Mouse (Mus musculus): ENCODE data around the gene 6030498E09Rik. TPM values are rescaled to one million over a fixed set of nuclear protein-coding genes. Genes with fewer than 3 reads are reported as not detected.

The 6030498E09Rik gene
- polyA plus RNA-seq (2016; fragmentation: Nextera tagmentation; extraction: Ambion mirVana): not detected in 2 replicates

- Histone ChIP-seq H3K36me3 (no peaks in the 10 kb centered on the region), H3K4me1 (replicated peaks) (no peaks in the 10 kb centered on the region), H3K27me3 (no peaks in the 10 kb centered on the region), H3K4me3 (replicated peaks) (no peak within 1 kb of the TSS), H3K4me2 (no peak within 1 kb of the TSS), H3K9ac (replicated peaks) (no peak within 1 kb of the TSS), H3K27ac (no peak within 1 kb of the TSS), H3K9me3 (no peaks in the 10 kb centered on the region)
- no peak for ATAC-seq (ENCODE audit: insufficient number of reproducible peaks, insufficient read depth, low FRiP score, low TSS enrichment, low read depth)
- WGBS: 85% methylated on average over 9 of the region's 9 CpGs
These were observed at the start of gene 6030498E09Rik for GRCm38 (mm10) chrX:38772478-38772877. Gene 6030498E09Rik, plus strand, starts transcription at chrX:38772671.

- Histone ChIP-seq H3K36me3 (no peaks in the 10 kb centered on the region), H3K4me3 (replicated peaks) (no peak overlapping the region), H3K27me3 (no peaks in the 10 kb centered on the region), H3K9me3 (no peaks in the 10 kb centered on the region), H3K4me2 (no peak overlapping the region), H3K27ac (no peak overlapping the region), H3K4me1 (replicated peaks) (0 out of 2 replicates have a peak, but pooled peaks cover 5% of the 10 kb centered on the region), H3K9ac (replicated peaks) (no peak overlapping the region)
- 39% methylated on average over 5 of the region's 5 CpGs for WGBS
- no peak for ATAC-seq (ENCODE audit: insufficient number of reproducible peaks, insufficient read depth, low FRiP score, low TSS enrichment, low read depth)
These were observed 42.4 kb upstream of the 6030498E09Rik start for GRCm38 (mm10) chrX:38730081-38730480.

- Histone ChIP-seq H3K9me3 (no peaks in the 10 kb centered on the region), H3K4me3 (replicated peaks) (no peak overlapping the region), H3K27ac (no peak overlapping the region), H3K4me2 (no peak overlapping the region), H3K4me1 (replicated peaks) (0 out of 2 replicates have a peak, but pooled peaks cover 2% of the 10 kb centered on the region), H3K36me3 (no peaks in the 10 kb centered on the region), H3K27me3 (no peaks in the 10 kb centered on the region), H3K9ac (replicated peaks) (no peak overlapping the region)
- no peak for ATAC-seq (ENCODE audit: insufficient number of reproducible peaks, insufficient read depth, low FRiP score, low TSS enrichment, low read depth)
- 71% methylated on average over 2 of the region's 2 CpGs for WGBS
These were observed 41.8 kb upstream of the 6030498E09Rik start for GRCm38 (mm10) chrX:38730639-38731038.

- Histone ChIP-seq H3K27me3 (no peaks in the 10 kb centered on the region), H3K4me2 (no peak overlapping the region), H3K9me3 (no peaks in the 10 kb centered on the region), H3K4me1 (replicated peaks) (no peaks in the 10 kb centered on the region), H3K27ac (no peak overlapping the region), H3K4me3 (replicated peaks) (no peak overlapping the region), H3K36me3 (no peaks in the 10 kb centered on the region), H3K9ac (replicated peaks) (no peak overlapping the region)
- no peak for ATAC-seq (ENCODE audit: insufficient number of reproducible peaks, insufficient read depth, low FRiP score, low TSS enrichment, low read depth)
- 93% methylated on average over 5 of the region's 5 CpGs for WGBS
These were observed 38.8 kb upstream of the 6030498E09Rik start for GRCm38 (mm10) chrX:38733683-38734082.

- WGBS: 48% methylated on average over 13 of the region's 13 CpGs
- H3K9ac ChIP-seq (replicated peaks): no peak overlapping the region
- H3K27ac ChIP-seq: no peak overlapping the region; the same call in 1 of the 2 replicates
- ATAC-seq (ENCODE audit: insufficient number of reproducible peaks, insufficient read depth, low FRiP score, low TSS enrichment, low read depth): no peak
- no peaks in the 10 kb centered on the region for H3K9me3 ChIP-seq
- no peaks in the 10 kb centered on the region for H3K27me3 ChIP-seq
- no peaks in the 10 kb centered on the region for H3K4me1 ChIP-seq (replicated peaks)
- no peak overlapping the region for H3K4me3 ChIP-seq (replicated peaks)
- H3K36me3 ChIP-seq: no peaks in the 10 kb centered on the region
- no peak overlapping the region for H3K4me2 ChIP-seq
These were observed 37.3 kb upstream of the 6030498E09Rik start for GRCm38 (mm10) chrX:38734916-38735880.

GRCm38 (mm10) chrX:38771453-38771852 is 1.0 kb upstream of the 6030498E09Rik start:
- Histone ChIP-seq H3K36me3 (no peaks in the 10 kb centered on the region), H3K9ac (replicated peaks) (no peak overlapping the region), H3K9me3 (no peaks in the 10 kb centered on the region), H3K4me2 (no peak overlapping the region), H3K4me1 (replicated peaks) (no peaks in the 10 kb centered on the region), H3K27me3 (no peaks in the 10 kb centered on the region), H3K27ac (no peak overlapping the region), H3K4me3 (replicated peaks) (no peak overlapping the region)
- ATAC-seq (ENCODE audit: insufficient number of reproducible peaks, insufficient read depth, low FRiP score, low TSS enrichment, low read depth): no peak
- 81% methylated on average over 2 of the region's 2 CpGs for WGBS

- no peak overlapping the region for H3K4me3 ChIP-seq (replicated peaks)
- no peak overlapping the region for H3K9ac ChIP-seq (replicated peaks)
- no peaks in the 10 kb centered on the region for H3K4me1 ChIP-seq (replicated peaks)
- no peaks in the 10 kb centered on the region for H3K36me3 ChIP-seq
- H3K27ac ChIP-seq: no peak overlapping the region
- 46% methylated on average over 3 of the region's 3 CpGs for WGBS
- ATAC-seq (ENCODE audit: insufficient number of reproducible peaks, insufficient read depth, low FRiP score, low TSS enrichment, low read depth): no peak
- H3K4me2 ChIP-seq: no peak overlapping the region
- no peaks in the 10 kb centered on the region for H3K27me3 ChIP-seq
- no peaks in the 10 kb centered on the region for H3K9me3 ChIP-seq
These were observed 585 bp upstream of the 6030498E09Rik start for GRCm38 (mm10) chrX:38771886-38772285.

GRCm38 (mm10) chrX:38794373-38794772 is 21.9 kb downstream of the 6030498E09Rik start:
- WGBS: 71% methylated on average over 3 of the region's 3 CpGs
- Histone ChIP-seq H3K36me3 (no peaks in the 10 kb centered on the region), H3K9ac (replicated peaks) (no peak overlapping the region), H3K4me2 (no peak overlapping the region), H3K4me1 (replicated peaks) (no peaks in the 10 kb centered on the region), H3K9me3 (no peaks in the 10 kb centered on the region), H3K27me3 (no peaks in the 10 kb centered on the region), H3K4me3 (replicated peaks) (no peak overlapping the region), H3K27ac (no peak overlapping the region)
- ATAC-seq (ENCODE audit: insufficient number of reproducible peaks, insufficient read depth, low FRiP score, low TSS enrichment, low read depth): no peak

- no peaks in the 10 kb centered on the region for H3K4me1 ChIP-seq (replicated peaks)
- H3K9me3 ChIP-seq: no peaks in the 10 kb centered on the region
- no peak for ATAC-seq (ENCODE audit: insufficient number of reproducible peaks, insufficient read depth, low FRiP score, low TSS enrichment, low read depth)
- no peak overlapping the region for H3K27ac ChIP-seq
- H3K4me3 ChIP-seq (replicated peaks): no peak overlapping the region
- WGBS: 82% methylated on average over 3 of the region's 3 CpGs
- H3K4me2 ChIP-seq: no peak overlapping the region
- no peaks in the 10 kb centered on the region for H3K27me3 ChIP-seq
- no peak overlapping the region for H3K9ac ChIP-seq (replicated peaks)
- no peaks in the 10 kb centered on the region for H3K36me3 ChIP-seq
These were observed 41.5 kb downstream of the 6030498E09Rik start for GRCm38 (mm10) chrX:38813934-38814333.

- Histone ChIP-seq H3K36me3 (no peaks in the 10 kb centered on the region), H3K4me2 (no peak overlapping the region), H3K9ac (replicated peaks) (no peak overlapping the region), H3K9me3 (no peaks in the 10 kb centered on the region), H3K4me3 (replicated peaks) (no peak overlapping the region), H3K27me3 (no peaks in the 10 kb centered on the region), H3K27ac (no peak overlapping the region), H3K4me1 (replicated peaks) (no peaks in the 10 kb centered on the region)
- WGBS: 70% methylated on average over 3 of the region's 3 CpGs
- no peak for ATAC-seq (ENCODE audit: insufficient number of reproducible peaks, insufficient read depth, low FRiP score, low TSS enrichment, low read depth)
These were observed 44.4 kb downstream of the 6030498E09Rik start for GRCm38 (mm10) chrX:38816841-38817240.

- Histone ChIP-seq H3K4me3 (replicated peaks) (no peak overlapping the region), H3K36me3 (no peaks in the 10 kb centered on the region), H3K9me3 (no peaks in the 10 kb centered on the region), H3K27me3 (no peaks in the 10 kb centered on the region), H3K4me2 (no peak overlapping the region), H3K27ac (no peak overlapping the region), H3K9ac (replicated peaks) (no peak overlapping the region), H3K4me1 (replicated peaks) (no peaks in the 10 kb centered on the region)
- ATAC-seq (ENCODE audit: insufficient number of reproducible peaks, insufficient read depth, low FRiP score, low TSS enrichment, low read depth): no peak
- WGBS: 57% methylated on average over 1 of the region's 1 CpGs
These were observed 186.1 kb downstream of the 6030498E09Rik start for GRCm38 (mm10) chrX:38958571-38958970.
